Mouse (Mus musculus): ENCODE data around the gene Slc43a1.
"Not testable (repeated sequence)": the region's sequence is repeated elsewhere in the genome, so short reads cannot be mapped to it uniquely, and the experiment has no call there.

The Slc43a1 gene

GRCm38 (mm10) chr2:84838593-84838949 lies at the start of gene Slc43a1:
Slc43a1 (plus strand) TSS chr2:84838850.
- DNase-seq (ENCODE audit: low spot score), result no peak

GRCm38 (mm10) chr2:84790418-84790817 lies 48.2 kb upstream of the Slc43a1 start:
- no peak for DNase-seq (ENCODE audit: low spot score)

DNA sequence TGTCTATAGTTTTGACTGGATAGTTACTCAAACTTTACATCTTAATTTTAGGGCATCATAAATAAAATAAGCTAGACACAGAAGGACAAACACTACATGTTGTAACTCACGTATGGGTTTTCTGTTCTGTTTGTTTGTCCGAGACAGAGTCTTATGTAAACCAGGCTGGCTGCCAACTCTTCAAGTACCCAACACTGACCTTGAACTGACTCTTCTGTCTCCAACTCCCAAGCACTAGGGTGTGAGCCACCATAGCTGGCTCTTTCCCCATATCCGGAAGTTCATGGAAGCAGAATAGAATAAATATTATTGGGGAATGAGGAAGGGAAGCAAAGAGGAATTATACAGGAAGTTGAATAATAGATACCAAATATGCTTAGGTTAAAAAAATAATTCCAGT lies 46.1 kb upstream of the Slc43a1 start:
- no peak for DNase-seq (ENCODE audit: low spot score)

DNA sequence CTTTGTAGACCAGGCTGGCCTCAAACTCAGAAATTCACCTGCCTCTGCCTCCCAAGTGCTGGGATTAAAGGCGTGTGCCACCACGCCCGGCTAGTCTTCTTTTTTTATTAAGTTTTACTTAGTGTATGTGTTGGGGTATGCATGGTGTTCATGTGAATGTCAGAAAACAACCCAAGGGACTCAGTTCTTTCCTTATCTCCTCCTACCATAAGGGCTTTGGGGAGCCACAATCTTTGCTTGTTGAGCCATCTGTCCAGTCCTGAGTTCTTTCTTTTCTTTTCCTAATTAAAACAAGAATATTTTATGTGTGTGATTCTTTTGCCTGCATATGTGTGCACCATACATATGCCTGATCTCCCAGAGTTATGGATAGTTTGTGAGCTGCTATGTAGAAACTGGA lies 45.5 kb upstream of the Slc43a1 start:
- no peak for DNase-seq (ENCODE audit: low spot score)

DNA sequence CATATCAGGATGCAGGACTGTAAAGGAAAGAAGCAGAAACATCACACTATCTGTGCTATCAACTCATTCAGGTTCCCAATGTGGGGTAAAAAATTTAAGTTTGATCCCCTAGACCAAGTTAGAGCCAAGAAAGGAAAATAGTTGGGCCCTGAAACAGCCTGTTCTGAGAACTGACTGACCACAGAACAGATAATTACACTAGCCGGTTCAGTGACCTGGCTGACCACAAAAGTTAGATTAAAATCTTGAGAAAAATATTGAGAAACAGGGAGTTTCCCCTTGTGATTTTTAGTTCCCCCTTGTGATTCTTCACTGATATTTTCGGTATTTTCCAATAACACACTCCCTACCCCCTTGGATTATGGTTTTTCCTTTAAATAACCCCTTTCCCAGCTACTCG lies 44.8 kb upstream of the Slc43a1 start:
- DNase-seq (ENCODE audit: low spot score), result no peak

- peak; percentile 95 for DNase-seq (ENCODE audit: low spot score)
These were observed 40.7 kb upstream of the Slc43a1 start for GRCm38 (mm10) chr2:84797833-84798492.

GRCm38 (mm10) chr2:84798493-84798921 lies 40.1 kb upstream of the Slc43a1 start, which contains the start of gene Ube2l6:
Ube2l6 (plus strand) TSS chr2:84798828.
- DNase-seq (ENCODE audit: low spot score), result peak; percentile 78

DNA sequence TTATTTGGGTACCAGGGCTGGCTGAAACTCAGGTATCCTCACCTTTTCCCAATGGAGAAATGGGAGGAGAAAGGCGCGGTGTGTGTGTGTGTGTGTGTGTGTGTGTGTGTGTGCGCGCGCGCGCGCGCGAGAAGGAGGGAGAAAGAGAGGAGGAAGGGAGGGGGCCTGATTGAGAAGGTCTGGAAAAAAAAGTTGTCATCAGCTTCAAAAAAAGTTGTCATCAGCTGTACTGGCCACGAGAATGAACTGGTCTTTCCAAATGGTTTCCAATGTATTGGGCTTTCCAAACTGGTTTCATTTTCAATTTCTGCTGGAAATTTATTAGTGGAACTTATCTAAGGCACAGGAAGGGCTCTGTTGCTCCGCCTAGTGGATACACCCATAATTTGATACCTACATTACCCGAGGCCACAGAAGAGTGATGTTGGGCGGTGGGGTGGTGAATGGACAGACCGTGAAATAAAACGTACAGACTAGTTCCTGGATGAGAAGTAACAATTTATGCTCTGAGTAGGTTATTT lies 39.5 kb upstream of the Slc43a1 start:
- DNase-seq (ENCODE audit: low spot score), result peak; percentile 86

DNA sequence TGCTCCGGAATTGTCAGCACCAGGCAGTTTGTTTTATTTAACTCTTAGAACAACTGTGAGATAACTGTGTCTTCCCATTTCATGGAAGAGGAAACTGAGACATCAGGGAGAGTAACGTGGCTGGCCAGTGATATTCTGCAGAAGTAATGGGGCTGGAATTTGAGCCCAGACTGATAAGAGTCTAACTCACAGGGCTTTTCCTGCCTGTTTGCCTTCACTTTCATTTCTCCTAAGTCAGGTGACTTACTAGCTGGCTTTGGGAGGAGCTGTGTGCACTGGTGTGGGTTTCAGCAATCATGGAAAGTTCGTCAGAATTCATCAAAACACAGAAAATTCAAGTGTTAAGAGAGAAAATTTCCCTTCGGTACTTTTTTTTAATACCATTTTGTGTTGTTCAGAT lies 38.3 kb upstream of the Slc43a1 start:
- no peak for DNase-seq (ENCODE audit: low spot score)

DNA sequence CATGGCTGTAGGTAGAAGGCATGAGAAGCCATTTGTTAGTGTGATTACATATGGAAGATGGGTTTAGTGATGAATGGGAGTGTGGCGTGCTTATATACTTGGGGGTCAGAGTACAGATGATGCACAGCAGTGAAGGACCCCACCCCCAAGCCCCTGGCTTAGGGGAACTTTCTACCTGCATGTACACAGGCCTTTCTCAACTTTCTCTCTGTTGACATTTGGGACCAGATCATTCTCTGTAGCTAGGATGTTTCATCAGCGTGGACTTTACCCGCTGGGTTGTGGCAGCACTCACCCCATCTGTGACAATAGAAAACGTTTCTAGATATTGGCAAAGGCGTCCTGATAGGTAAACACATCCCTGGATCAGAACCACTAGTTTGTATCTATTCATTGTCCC lies 37.4 kb upstream of the Slc43a1 start:
- not testable (repeated sequence) for DNase-seq (ENCODE audit: low spot score)

DNA sequence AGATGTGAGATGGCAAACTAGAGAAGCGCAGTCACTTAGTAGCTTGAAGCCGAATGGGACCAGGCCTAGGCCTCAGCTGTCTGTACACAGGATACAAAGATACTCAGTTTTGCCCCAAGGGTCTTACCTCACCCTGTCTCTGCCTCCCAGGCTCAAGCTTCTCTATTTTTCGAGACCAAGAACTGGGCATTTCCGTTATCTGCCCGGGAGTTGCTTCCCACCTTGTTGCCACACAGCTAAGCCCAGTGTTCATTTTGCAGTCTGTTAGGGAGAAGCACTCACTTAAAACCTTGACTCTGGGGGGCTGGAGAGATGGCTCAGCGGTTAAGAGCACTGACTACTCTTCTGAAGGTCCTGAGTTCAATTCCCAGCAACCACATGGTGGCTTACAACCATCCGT lies 34.7 kb upstream of the Slc43a1 start:
- DNase-seq (ENCODE audit: low spot score), result no peak

DNA sequence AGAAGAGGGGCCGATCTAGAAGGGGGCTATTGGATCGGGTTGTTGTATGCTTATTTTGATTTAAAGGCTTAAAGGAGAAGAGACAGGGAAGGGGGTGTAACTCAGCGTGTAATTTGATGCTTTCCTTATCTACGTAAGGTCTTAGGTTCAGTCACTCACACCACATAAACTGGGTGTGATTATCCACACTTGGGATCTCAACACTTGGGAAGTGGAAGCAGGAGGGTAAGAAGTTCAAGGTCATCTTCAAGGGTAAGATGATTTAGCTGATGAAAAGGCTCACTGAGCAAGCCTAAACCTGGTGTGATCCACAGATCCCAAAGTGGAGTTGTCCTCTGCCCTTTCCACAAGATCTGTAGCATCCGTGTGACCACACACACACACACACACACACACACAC lies 32.1 kb upstream of the Slc43a1 start:
- DNase-seq (ENCODE audit: low spot score), result no peak

DNA sequence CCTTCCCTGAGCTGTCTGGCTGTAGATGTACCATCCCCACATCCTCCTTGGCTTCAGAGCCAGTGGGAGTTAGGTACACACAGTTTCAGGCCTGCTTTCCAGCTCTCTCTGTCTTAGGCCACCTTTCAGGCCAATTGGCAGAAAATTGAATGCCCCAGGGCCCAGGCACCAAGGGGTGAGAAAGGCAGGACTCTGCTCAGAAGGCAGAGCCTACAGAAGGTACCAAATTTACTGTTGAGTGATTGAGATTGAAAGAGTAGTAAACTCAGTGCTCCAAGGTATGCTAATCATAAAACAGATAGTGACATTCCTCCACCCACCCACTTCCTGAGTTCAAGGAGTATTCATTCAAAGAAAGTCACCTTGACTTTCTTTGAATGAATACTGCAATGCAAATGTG lies 29.3 kb upstream of the Slc43a1 start:
- DNase-seq (ENCODE audit: low spot score), result no peak

GRCm38 (mm10) chr2:84810526-84810885 lies 28.1 kb upstream of the Slc43a1 start:
- no peak for DNase-seq (ENCODE audit: low spot score)

DNA sequence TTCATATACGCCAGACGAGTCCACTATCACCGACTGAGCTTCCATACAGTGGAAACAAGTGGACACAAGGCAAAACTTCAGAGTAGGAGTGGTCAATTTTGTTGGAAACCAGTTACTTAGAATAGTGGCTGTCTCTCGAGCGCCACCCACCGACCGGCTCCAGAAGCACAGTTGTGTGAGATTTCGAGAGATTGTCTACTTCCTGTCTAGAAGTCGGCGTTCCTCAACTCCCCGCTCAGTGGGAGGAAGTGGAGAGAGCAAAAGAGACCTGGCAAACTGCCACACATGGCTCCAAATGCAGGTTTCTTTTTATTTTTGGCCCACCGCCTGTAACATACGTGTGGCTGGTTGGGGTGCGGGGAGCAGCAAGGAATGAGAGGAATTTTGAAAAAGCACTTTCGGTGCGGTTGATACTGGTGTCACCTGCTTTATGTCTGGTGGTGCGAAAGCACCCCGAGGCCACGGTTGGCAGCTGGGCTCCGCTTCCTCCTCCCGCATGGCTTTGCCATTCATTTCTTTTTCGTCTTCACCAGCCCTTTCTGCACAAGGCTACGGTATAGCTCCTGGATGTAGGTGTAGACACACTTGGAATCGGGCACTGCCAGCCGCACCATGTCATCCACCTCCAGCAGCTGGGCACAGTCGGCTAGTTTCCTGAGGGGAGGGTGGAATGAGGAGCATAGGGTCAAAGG lies 27.6 kb upstream of the Slc43a1 start:
- peak; percentile 92 for DNase-seq (ENCODE audit: low spot score)

DNA sequence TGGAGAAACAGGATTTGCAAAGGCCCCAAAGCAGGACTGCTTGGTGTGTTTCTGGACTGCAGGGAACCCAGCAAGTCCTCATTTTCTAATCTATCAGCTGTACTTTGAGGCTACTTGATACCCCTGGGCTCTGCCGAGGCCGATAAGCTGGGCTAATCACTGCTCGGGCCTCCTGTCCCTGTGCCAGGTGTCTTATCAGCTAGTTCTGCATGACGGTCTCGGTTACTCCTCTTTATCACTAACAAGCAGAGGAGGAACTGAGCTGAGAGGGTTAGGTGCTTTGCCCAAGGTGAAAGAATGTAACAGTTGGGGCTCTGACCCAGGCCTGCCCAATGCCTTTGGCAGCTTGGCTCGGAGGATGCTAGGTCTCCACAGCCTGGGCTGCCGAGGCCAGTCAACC lies 26.8 kb upstream of the Slc43a1 start:
- DNase-seq (ENCODE audit: low spot score), result no peak

DNA sequence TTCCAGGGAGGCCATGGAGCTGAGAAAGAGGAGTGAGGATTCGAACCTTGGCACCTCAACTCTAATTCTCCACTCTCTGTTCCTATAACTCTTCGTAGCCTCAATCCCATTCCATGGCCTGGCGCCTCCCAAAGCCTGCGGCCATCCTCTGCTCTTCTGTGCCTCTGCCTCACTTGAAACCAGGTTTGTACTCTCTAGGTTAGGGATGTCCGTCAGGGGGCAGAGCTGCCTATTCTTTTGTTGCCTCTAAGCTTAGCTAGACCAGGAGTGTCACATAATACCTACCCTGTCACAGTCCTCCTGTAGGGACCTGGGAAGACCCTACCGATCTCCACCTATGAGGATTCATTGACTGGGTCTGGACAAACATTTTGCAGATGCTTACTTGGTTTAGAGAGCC lies 26.0 kb upstream of the Slc43a1 start:
- no peak for DNase-seq (ENCODE audit: low spot score)

- DNase-seq (ENCODE audit: low spot score), result no peak
These were observed 18.8 kb upstream of the Slc43a1 start for GRCm38 (mm10) chr2:84819861-84820260.

DNA sequence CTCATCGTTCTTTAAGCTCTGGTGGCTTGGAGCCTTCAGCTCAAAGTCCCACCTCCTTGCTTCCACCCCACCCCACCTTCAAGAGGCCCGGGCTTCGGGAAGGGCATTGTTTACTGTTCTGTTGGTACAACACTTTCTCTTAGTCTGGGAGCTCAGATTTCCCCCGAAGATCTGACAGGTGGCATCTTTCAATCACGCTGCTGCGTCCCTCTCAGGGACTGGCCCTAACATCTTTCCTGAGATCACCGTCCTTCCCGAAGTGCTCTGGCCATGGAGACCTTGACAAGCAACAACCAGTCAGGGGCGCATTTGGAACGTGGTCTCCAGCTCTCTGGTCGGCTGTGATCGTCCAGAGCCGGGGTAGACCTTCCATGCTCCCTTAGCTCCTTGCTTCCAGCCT lies 16.1 kb upstream of the Slc43a1 start, which contains the start of gene Smtnl1:
Gene Smtnl1, minus strand, starts transcription at position 101 of the 400 bp plus-strand sequence.
- DNase-seq (ENCODE audit: low spot score), result no peak

GRCm38 (mm10) chr2:84823237-84823636 lies 15.4 kb upstream of the Slc43a1 start:
- no peak for DNase-seq (ENCODE audit: low spot score)

- DNase-seq (ENCODE audit: low spot score), result peak; percentile 99
These were observed 12.0 kb upstream of the Slc43a1 start, which contains the start of gene Timm10 for GRCm38 (mm10) chr2:84826488-84827282. Timm10 (plus strand) TSS chr2:84826997.

- no peak for DNase-seq (ENCODE audit: low spot score)
These were observed 11.2 kb upstream of the Slc43a1 start for GRCm38 (mm10) chr2:84827283-84827920.

Data from retina, embryonic 14.5 days (tissue).